Mouse (Mus musculus): ENCODE results near the gene Tacc2. TPM values are rescaled to one million over a fixed set of nuclear protein-coding genes. Genes with fewer than 3 reads are reported as not detected.
"Not testable (repeated sequence)": the region's sequence is repeated elsewhere in the genome, so short reads cannot be mapped to it uniquely, and the experiment has no call there.

The Tacc2 gene
- polyA plus RNA-seq, 1 experiment from 2014 or later: 35.9 TPM

DNA sequence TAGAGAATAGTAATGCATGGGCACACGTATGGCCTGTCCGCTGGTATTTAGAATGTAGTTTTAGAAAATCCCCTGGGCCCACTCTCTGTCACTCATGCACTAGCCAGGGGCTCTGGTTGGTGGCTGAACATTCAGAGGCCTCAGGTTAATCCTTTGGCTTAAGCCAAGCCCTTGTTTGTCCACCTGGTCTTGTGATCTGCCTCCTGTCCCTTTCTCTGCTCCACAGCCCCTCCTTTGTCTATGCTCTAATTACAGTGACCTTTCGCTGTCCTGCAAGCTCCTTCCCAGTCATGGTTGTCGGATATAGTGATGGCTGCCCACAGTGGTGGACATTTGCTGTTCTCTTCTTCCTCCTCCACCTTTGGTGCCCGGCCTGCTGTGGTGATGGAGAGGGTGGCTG, 85.0 kb downstream of the Tacc2 start:
- no peaks in the 10 kb centered on the region for H3K27me3 ChIP-seq
- H3K4me2 ChIP-seq: no peak overlapping the region
- H3K27ac ChIP-seq: no peak overlapping the region
- H3K36me3 ChIP-seq: peaks cover 30% of the 10 kb centered on the region
- no peak overlapping the region for H3K4me3 ChIP-seq (replicated peaks)
- peaks cover 10% of the 10 kb centered on the region for H3K4me1 ChIP-seq
- WGBS: 52% methylated on average over 5 of the region's 5 CpGs
- ATAC-seq (replicated peaks; ENCODE audit: low FRiP score): no peak; the same call in 1 of the 2 replicates
- H3K9me3 ChIP-seq (replicated peaks): no peaks in the 10 kb centered on the region
- H3K9ac ChIP-seq: no peak overlapping the region

DNA sequence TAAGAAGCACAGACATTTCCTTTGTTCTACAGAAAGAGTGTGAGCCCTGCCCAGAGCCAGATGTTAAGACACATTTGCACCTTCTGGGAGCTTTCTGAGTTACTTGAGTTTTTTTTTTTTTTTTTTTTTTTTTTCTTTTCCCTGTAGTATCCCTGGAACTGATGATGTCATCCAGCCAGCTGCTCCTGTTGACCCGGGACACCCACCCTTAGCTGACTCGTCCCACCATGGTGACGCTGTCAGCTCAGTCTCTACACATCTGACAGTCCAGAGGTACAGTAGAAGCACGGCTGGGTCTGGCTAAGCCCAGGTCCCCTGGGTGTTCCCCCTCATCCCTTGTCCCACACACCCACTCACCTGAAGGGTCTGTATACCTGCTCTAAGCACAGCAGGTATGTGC, 85.6 kb downstream of the Tacc2 start:
- WGBS: 63% methylated on average over 4 of the region's 4 CpGs

DNA sequence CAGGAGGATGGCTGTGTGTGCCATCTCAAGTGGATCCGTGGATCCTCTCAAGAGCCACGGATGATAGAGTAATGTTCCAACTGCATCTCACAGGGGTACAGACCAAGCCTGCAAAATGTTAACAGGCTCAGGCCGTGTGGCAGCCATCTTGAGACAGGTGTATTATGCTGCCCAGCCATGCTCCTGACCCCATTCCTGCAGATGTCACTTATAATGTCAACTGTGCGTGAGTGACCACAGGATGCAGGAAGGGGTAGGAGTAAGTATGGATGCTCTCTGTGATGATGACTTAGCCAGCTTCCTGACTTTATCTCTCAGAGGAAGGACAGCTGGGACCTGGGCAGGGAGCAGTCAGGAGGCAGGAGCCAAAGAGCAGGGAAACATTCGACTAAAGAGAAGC, 86.8 kb downstream of the Tacc2 start:
- peaks cover 30% of the 10 kb centered on the region for H3K36me3 ChIP-seq
- H3K9me3 ChIP-seq (replicated peaks): no peaks in the 10 kb centered on the region
- ATAC-seq (replicated peaks; ENCODE audit: low FRiP score): no peak
- no peak overlapping the region for H3K27ac ChIP-seq
- no peak overlapping the region for H3K9ac ChIP-seq
- H3K27me3 ChIP-seq: no peaks in the 10 kb centered on the region
- H3K4me1 ChIP-seq: peaks cover 16% of the 10 kb centered on the region
- WGBS: 90% methylated on average over 5 of the region's 5 CpGs
- H3K4me3 ChIP-seq (replicated peaks): no peak overlapping the region
- no peak overlapping the region for H3K4me2 ChIP-seq

More for the DNA sequence above, 85.6 kb downstream of the Tacc2 start:
- H3K27me3 ChIP-seq: no peaks in the 10 kb centered on the region
- no peak overlapping the region for H3K4me3 ChIP-seq (replicated peaks)
- no peak overlapping the region for H3K27ac ChIP-seq
- H3K36me3 ChIP-seq: peaks cover 30% of the 10 kb centered on the region
- H3K4me1 ChIP-seq: peaks cover 7% of the 10 kb centered on the region; the same call in 1 of the 2 replicates
- no peak overlapping the region for H3K9ac ChIP-seq
- no peak overlapping the region for H3K4me2 ChIP-seq
- ATAC-seq (replicated peaks; ENCODE audit: low FRiP score): no peak
- no peaks in the 10 kb centered on the region for H3K9me3 ChIP-seq (replicated peaks)

DNA sequence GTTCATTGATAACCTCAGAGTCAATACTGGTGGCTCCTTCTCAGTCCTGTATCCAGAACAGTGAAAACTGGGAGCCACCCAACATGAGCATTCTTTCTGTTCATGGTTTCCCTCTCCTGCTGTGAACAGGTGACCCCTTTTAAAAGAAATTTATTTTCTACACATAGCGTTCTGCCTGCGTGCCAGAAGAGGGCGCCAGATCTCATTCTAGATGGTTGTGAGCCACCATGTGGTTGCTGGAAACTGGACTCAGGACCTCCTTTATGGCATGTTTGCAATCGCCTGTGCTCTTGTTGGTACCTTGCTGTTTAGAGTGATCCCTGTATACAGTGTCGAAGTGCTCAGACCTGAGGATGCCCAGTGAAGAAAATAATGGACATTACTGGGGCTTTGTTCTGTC, 87.4 kb downstream of the Tacc2 start:
- peaks cover 22% of the 10 kb centered on the region for H3K4me1 ChIP-seq
- no peak overlapping the region for H3K4me3 ChIP-seq (replicated peaks)
- no peak overlapping the region for H3K4me2 ChIP-seq
- WGBS: 92% methylated on average over 5 of the region's 5 CpGs
- no peak overlapping the region for H3K9ac ChIP-seq
- ATAC-seq (replicated peaks; ENCODE audit: low FRiP score): no peak
- no peaks in the 10 kb centered on the region for H3K27me3 ChIP-seq
- H3K27ac ChIP-seq: no peak overlapping the region
- H3K9me3 ChIP-seq (replicated peaks): no peaks in the 10 kb centered on the region
- H3K36me3 ChIP-seq: peaks cover 30% of the 10 kb centered on the region

DNA sequence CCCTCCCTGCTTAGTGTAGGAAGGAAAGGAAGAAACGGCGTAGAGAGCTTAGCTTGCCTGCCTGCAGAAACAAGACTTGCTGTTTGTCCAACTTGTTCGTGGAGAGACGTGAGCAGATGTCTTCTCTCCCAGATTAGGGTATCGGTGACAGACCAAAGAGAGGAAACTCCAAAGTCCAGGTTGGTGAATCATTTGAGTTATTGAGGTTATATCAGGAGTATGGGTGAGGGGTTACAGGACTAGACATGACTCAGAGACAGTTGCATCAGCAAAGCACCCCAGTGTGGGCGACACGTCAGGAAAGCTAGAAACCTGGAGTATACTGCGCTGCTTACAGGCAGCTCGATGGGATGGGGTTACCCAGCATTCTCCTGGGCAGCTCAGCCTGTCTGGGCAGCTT, 88.1 kb downstream of the Tacc2 start:
- H3K36me3 ChIP-seq: peaks cover 30% of the 10 kb centered on the region
- H3K4me1 ChIP-seq: peaks cover 28% of the 10 kb centered on the region
- H3K27me3 ChIP-seq: no peaks in the 10 kb centered on the region
- H3K4me2 ChIP-seq: no peak overlapping the region
- H3K4me3 ChIP-seq (replicated peaks): no peak overlapping the region
- no peak overlapping the region for H3K9ac ChIP-seq
- H3K27ac ChIP-seq: no peak overlapping the region
- ATAC-seq (replicated peaks; ENCODE audit: low FRiP score): no peak
- no peaks in the 10 kb centered on the region for H3K9me3 ChIP-seq (replicated peaks)
- WGBS: 95% methylated on average over 9 of the region's 9 CpGs

DNA sequence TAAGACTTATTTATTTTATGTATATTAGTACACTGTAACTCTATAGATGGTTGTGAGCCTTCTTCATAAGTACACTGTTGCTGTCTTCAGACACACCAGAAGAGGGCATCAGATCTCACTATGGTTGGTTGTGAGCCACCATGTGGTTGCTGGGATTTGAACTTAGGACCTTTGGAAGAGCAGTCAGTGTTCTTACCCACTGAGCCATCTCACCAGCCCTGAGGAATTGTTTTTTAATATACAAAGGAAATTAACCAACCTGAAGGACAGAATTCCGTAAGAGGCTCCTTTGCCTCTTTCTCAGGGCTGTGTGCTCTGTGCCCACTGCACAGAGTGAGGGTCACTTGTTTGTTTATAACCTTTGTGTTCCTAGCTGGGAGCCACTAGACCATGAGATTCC, 90.8 kb downstream of the Tacc2 start:
- H3K27me3 ChIP-seq; H3K9me3 ChIP-seq (replicated peaks); H3K9ac ChIP-seq; H3K4me3 ChIP-seq (replicated peaks); H3K4me2 ChIP-seq; ATAC-seq (replicated peaks; ENCODE audit: low FRiP score): not testable (repeated sequence)
- H3K4me1 ChIP-seq: peaks cover 39% of the 10 kb centered on the region
- 83% methylated on average over 1 of the region's 1 CpGs for WGBS
- peaks cover 29% of the 10 kb centered on the region for H3K36me3 ChIP-seq
- 0 out of 2 replicates have a peak overlapping the region, but pooled peaks have one; percentile 75 for H3K27ac ChIP-seq

DNA sequence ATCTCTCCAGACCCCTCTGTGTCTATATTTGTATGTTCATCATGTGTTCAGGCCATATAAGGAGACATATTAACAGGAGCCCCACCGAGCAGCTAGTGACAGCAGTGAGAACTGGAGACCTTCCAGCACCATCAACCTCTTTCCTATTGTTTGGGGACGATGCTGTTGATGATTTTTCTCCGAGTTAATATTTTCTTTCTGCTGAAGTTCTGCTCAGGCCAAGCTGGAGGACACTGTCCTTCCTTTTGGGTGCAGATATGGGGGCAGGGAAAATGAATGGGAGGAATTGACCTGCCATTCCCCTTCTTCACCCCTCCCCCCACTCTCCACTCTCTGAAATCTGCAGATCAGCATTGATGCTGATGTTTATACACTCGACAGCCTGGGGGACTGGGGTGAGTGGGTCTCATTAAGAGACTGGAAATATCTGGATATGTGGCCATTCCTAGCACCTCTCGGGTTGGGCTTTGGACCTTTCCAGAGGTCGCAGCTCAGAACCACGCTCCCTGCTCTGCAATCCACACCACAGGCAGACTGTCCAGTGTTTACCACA, 91.6 kb downstream of the Tacc2 start:
- H3K9me3 ChIP-seq (replicated peaks): no peaks in the 10 kb centered on the region
- H3K4me2 ChIP-seq: no peak overlapping the region
- peaks cover 39% of the 10 kb centered on the region for H3K4me1 ChIP-seq
- 42% methylated on average over 7 of the region's 7 CpGs for WGBS
- 0 out of 2 replicates have a peak, but pooled peaks have one; percentile 22 for ATAC-seq (replicated peaks; ENCODE audit: low FRiP score)
- no peaks in the 10 kb centered on the region for H3K27me3 ChIP-seq
- no peak overlapping the region for H3K4me3 ChIP-seq (replicated peaks)
- H3K36me3 ChIP-seq: peaks cover 21% of the 10 kb centered on the region
- peak overlapping the region; percentile 75 for H3K27ac ChIP-seq
- H3K9ac ChIP-seq: no peak overlapping the region

DNA sequence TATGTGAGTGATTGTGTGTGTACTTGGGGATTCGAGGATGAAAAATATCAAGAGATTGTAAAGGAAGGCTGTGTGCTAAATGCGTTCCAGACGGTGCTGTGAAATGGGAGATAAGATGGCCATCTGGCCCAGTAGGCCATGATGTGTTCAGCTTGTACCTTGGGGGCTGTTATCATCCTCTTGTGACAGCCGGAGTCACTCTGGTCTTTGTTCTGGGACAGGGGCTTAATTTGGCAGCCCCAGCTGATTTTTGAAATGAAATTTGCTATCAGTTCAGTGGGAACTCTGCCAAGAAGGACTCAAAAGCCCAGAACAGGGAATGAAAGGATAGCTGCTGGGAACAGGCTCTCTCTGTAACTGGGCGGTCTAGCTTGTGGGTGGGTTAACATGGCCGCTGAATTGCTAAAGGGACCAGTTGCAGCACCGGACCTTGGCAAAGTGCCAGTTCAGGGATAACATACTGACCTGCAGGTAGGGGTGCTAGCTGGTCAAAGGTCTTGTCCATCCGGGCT, 92.2 kb downstream of the Tacc2 start:
- H3K9me3 ChIP-seq (replicated peaks): no peaks in the 10 kb centered on the region
- ATAC-seq (replicated peaks; ENCODE audit: low FRiP score): no peak
- no peak overlapping the region for H3K4me3 ChIP-seq (replicated peaks)
- H3K27ac ChIP-seq: peak overlapping the region; percentile 75
- H3K4me2 ChIP-seq: no peak overlapping the region
- H3K27me3 ChIP-seq: no peaks in the 10 kb centered on the region
- no peak overlapping the region for H3K9ac ChIP-seq
- H3K36me3 ChIP-seq: peaks cover 15% of the 10 kb centered on the region
- WGBS: 64% methylated on average over 8 of the region's 8 CpGs
- peaks cover 39% of the 10 kb centered on the region for H3K4me1 ChIP-seq

DNA sequence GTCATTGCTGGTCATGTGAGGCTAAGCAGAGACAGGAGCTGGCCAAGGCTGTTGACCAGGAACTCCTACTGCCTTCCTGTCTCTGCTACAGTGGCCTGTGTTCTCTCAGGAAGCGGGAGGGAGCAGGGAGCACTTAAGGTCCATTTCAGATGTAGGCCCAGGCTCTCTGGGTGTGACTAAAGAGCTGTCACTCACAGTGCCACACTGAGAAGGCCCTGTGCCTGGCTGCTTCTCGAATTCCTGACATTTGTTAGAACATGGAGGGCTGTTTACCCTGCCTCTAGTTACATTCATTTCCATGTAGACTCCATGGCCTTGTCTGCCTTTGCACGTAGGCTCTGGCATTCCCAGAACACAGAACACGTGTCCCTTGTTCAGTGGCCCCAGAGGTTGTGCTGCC, 93.1 kb downstream of the Tacc2 start:
- H3K9ac ChIP-seq: no peak overlapping the region
- no peaks in the 10 kb centered on the region for H3K27me3 ChIP-seq
- peaks cover 11% of the 10 kb centered on the region for H3K36me3 ChIP-seq
- WGBS: 62% methylated on average over 4 of the region's 4 CpGs
- no peaks in the 10 kb centered on the region for H3K9me3 ChIP-seq (replicated peaks)
- ATAC-seq (replicated peaks; ENCODE audit: low FRiP score): no peak; the same call in 1 of the 2 replicates
- H3K27ac ChIP-seq: peak overlapping the region; percentile 48
- H3K4me2 ChIP-seq: no peak overlapping the region
- H3K4me3 ChIP-seq (replicated peaks): no peak overlapping the region
- peaks cover 39% of the 10 kb centered on the region for H3K4me1 ChIP-seq

DNA sequence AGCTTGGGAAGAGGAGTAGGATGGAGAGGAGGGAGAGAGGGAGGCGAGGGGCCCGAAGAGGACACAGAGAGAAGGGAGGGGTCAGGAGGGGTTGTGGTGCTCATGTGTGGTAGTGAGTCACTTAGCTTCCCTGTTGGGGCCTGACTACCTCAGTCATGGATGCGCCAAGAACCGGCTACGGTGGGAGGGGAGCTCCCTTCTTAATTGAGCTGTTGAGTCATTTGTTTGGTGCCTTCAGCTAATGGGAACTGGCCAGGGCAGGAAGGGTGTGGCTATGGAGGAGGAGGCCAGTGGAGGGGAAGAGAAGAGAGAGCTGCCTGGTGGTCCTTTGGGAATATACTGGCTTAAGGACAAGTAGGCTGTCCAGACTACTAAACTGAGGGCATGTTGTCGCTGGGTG, 94.1 kb downstream of the Tacc2 start:
- Histone ChIP-seq H3K4me2 (no peak overlapping the region), H3K36me3 (peaks cover 13% of the 10 kb centered on the region), H3K4me3 (replicated peaks) (no peak overlapping the region), H3K27ac (0 out of 2 replicates have a peak overlapping the region, but pooled peaks have one; percentile 48), H3K4me1 (peaks cover 39% of the 10 kb centered on the region), H3K9ac (no peak overlapping the region), H3K9me3 (replicated peaks) (0 out of 2 replicates have a peak, but pooled peaks cover 2% of the 10 kb centered on the region), H3K27me3 (no peaks in the 10 kb centered on the region)
- WGBS: 51% methylated on average over 6 of the region's 6 CpGs
- peak; percentile 47; the same call in 1 of the 2 replicates for ATAC-seq (replicated peaks; ENCODE audit: low FRiP score)

DNA sequence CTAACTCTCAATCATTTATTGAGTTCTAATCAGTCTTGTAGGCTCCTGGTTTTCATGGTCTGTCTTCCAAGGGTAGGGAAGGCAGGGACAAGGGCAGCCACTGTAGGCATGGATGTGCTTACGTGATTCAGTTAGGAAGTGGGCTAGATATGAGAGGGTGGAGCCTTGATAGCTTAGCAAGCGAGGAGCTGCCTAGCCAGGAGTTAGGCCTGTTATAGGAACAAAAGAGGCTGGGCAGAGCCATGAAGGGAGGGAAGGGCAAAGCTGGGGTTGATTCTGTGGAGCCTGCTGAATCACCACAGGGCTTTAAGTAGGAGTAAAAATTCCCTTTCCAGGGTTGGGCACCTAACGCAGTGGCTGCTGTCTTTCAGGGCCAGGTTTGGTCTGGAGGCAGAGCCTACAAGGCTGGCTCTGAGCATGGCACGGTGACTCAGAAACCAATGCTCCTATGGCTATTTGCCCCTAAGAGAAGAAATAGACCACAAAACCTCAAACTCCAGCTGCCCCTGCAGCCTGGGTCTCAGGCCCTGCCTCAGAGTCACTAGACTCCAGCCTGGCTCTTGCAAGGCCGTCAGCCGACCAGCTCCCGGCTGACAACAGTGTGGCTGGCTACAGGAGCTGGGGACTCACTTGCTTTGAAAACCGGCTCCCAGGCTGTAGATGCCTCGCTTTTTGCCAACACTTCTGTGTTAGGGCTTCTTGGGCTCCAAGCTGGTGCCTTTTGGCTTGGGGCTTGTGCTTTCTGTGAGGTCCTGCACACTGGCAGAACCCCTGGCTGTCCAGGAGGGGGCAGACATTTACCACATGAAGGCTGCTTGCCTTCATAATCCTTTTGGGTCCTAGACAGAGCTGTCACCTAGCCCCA, 96.2 kb downstream of the Tacc2 start:
- H3K27ac ChIP-seq: 0 out of 2 replicates have a peak overlapping the region, but pooled peaks have one; percentile 13
- ATAC-seq (replicated peaks; ENCODE audit: low FRiP score): peak; percentile 35; the same call in 1 of the 2 replicates
- H3K9me3 ChIP-seq (replicated peaks): 0 out of 2 replicates have a peak, but pooled peaks cover 4% of the 10 kb centered on the region
- no peak overlapping the region for H3K4me3 ChIP-seq (replicated peaks)
- 69% methylated on average over 9 of the region's 9 CpGs for WGBS
- H3K9ac ChIP-seq: no peak overlapping the region
- H3K36me3 ChIP-seq: peaks cover 16% of the 10 kb centered on the region
- peaks cover 44% of the 10 kb centered on the region for H3K4me1 ChIP-seq
- no peak overlapping the region for H3K4me2 ChIP-seq
- no peaks in the 10 kb centered on the region for H3K27me3 ChIP-seq

DNA sequence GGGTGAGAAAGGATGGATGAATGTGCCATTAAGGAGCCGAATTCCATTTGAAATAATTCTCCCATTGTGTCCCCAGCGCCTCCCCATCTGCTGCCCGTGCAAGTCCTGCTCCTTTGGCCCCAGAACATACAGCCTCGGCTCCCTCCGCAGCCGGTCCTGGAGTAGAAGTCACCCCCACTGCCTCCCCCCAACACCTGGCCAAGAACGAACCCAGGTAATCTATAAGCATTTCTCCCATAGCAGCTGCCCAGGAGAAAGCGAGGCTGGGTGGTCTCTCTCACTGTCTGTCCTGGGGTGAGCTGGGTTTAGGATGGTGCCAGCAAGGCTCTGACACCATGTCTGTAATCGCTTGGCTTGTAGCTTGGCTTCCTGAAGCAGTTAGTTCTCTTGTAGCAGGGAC, 97.3 kb downstream of the Tacc2 start:
- Histone ChIP-seq H3K4me1 (peaks cover 34% of the 10 kb centered on the region), H3K9me3 (replicated peaks) (0 out of 2 replicates have a peak, but pooled peaks cover 4% of the 10 kb centered on the region), H3K4me3 (replicated peaks) (no peak overlapping the region), H3K27ac (no peak overlapping the region), H3K9ac (no peak overlapping the region), H3K4me2 (no peak overlapping the region), H3K36me3 (peaks cover 23% of the 10 kb centered on the region), H3K27me3 (no peaks in the 10 kb centered on the region)
- no peak for ATAC-seq (replicated peaks; ENCODE audit: low FRiP score)
- WGBS: 85% methylated on average over 9 of the region's 9 CpGs

All from kidney, embryonic 15.5 days (tissue).